Mouse (Mus musculus): ENCODE results near the gene Chl1.

DNA sequence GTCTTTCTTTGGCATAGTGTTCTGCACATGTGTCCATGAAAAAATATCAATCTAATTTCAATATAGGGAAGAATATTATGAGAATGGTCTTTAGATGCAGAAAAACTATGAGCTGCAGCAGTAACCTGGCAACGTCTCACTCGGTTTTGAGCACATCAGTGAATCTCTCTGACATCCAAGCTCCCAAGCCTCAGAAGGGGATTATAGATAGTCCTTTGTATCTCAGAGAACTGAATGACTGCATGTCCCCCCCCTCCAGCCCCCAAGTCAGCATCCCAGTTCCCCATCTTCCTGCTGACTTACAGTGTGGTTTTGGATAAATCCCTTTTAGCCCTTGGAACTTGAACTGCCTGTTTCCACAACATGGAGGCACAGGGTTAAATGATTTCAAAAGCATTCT lies 56.9 kb downstream of the Chl1 start:
- TF ChIP-seq EP300 (IDR thresholded peaks at IDR 0.05) (no peak), CTCF (IDR thresholded peaks at IDR 0.05) (no peak)

Measured in lung, postnatal 0 days (tissue).